Mouse (Mus musculus) megakaryocyte progenitor cell, adult 5-6 weeks (primary cell): ENCODE results near the gene Jmjd6. TPM values are rescaled to one million over a fixed set of nuclear protein-coding genes. Genes with fewer than 3 reads are reported as not detected.
"Not testable (repeated sequence)": the region's sequence is repeated elsewhere in the genome, so short reads cannot be mapped to it uniquely, and the experiment has no call there.

Experiments used
- ATAC-seq: replicated peaks from 2 replicates; pipeline ENCODE4 v1.8.0; 2016; ENCODE audit warnings: mild to moderate bottlenecking, moderate TSS enrichment, inconsistent platforms; ENCODE audit not compliant: poor library complexity
- total RNA-seq, 2 experiments: library from RNA; stranded (forward) in 1 of 2; stranded (reverse) in 1 of 2; fragments of 157-497, 149-512 nt in 1 of 2; fragments of 200-1000 nt in 1 of 2; gene quantifications; 2 replicates each; pipeline versions ENCODE4 v1.2.3 to v1.2.4; 2015 to 2017

Jmjd6 gene
- total RNA-seq, 2 experiments from 2014 or later: 43.8 to 50.1 TPM

- ATAC-seq: peak; percentile 12
These were observed 9.1 kb upstream of the Jmjd6 start, which contains the start of gene Mfsd11 for GRCm38 (mm10) chr11:116852291-116852890. Mfsd11 (plus strand) TSS chr11:116852440.

- ATAC-seq: no peak
These were observed 8.5 kb upstream of the Jmjd6 start for GRCm38 (mm10) chr11:116851576-116852290.

- ATAC-seq: no peak
These were observed 7.7 kb upstream of the Jmjd6 start for GRCm38 (mm10) chr11:116850833-116851477.

GRCm38 (mm10) chr11:116850085-116850484, 6.8 kb upstream of the Jmjd6 start:
- ATAC-seq: no peak

- no peak for ATAC-seq
These were observed 6.3 kb upstream of the Jmjd6 start for GRCm38 (mm10) chr11:116849587-116849986.

- not testable (repeated sequence) for ATAC-seq
These were observed 5.6 kb upstream of the Jmjd6 start for GRCm38 (mm10) chr11:116848877-116849178.

- ATAC-seq: no peak
These were observed 5.0 kb upstream of the Jmjd6 start for GRCm38 (mm10) chr11:116848086-116848876.

- no peak for ATAC-seq
These were observed 4.2 kb upstream of the Jmjd6 start for GRCm38 (mm10) chr11:116847187-116848085.

GRCm38 (mm10) chr11:116846593-116847181, 3.4 kb upstream of the Jmjd6 start:
- no peak for ATAC-seq

- peak; percentile 44 for ATAC-seq
These were observed 553 bp downstream of the Jmjd6 start for GRCm38 (mm10) chr11:116842531-116843260.

- ATAC-seq: no peak
These were observed 2.5 kb downstream of the Jmjd6 start for GRCm38 (mm10) chr11:116840748-116841147.

GRCm38 (mm10) chr11:116839601-116840000, 3.6 kb downstream of the Jmjd6 start:
- no peak for ATAC-seq

GRCm38 (mm10) chr11:116838936-116839335, 4.3 kb downstream of the Jmjd6 start:
- no peak for ATAC-seq

- no peak for ATAC-seq
These were observed 5.8 kb downstream of the Jmjd6 start for GRCm38 (mm10) chr11:116837441-116837840.

- ATAC-seq: peak; percentile 88
These were observed 7.0 kb downstream of the Jmjd6 start for GRCm38 (mm10) chr11:116836283-116836682.

- no peak for ATAC-seq
These were observed 8.3 kb downstream of the Jmjd6 start for GRCm38 (mm10) chr11:116834954-116835353.

GRCm38 (mm10) chr11:116832172-116832685, 11.0 kb downstream of the Jmjd6 start:
- ATAC-seq: no peak

GRCm38 (mm10) chr11:116827534-116828165, 15.6 kb downstream of the Jmjd6 start, which contains the start of gene Mxra7:
Mxra7 (minus strand) TSS chr11:116828046.
- ATAC-seq: peak; percentile 79
